Mouse (Mus musculus) intestine, postnatal 0 days (tissue): ENCODE results near the gene Prkag3. TPM values are rescaled to one million over a fixed set of nuclear protein-coding genes. Genes with fewer than 3 reads are reported as not detected.

Experiments
- ATAC-seq: fragments of 200-750 bp; cut with Nextera tagmentation; 2 replicates; pipeline ENCODE4 v1.8.0; 2017; ENCODE audit warnings: mild to moderate bottlenecking, moderate TSS enrichment, moderate library complexity
- H3K27ac ChIP-seq: fragments of 300-500 bp; sonication (generic); 2 replicates; pipeline ENCODE4 v1.5.1; 2014; ENCODE audit warnings: mild to moderate bottlenecking, low read depth, low read length, moderate library complexity
- H3K27me3 ChIP-seq: fragments of 300-500 bp; sonication (generic); replicated peaks from 2 replicates; pipeline ENCODE4 v1.6.1; 2014; ENCODE audit warnings: low read length, mixed read lengths; ENCODE audit not compliant: control insufficient read depth, insufficient read depth
- H3K36me3 ChIP-seq: fragments of 300-500 bp; sonication (generic); 2 replicates; pipeline ENCODE4 v1.6.1; 2014; ENCODE audit warnings: mild to moderate bottlenecking, moderate library complexity; ENCODE audit not compliant: control insufficient read depth, insufficient read depth
- H3K4me1 ChIP-seq: fragments of 300-500 bp; sonication (generic); replicated peaks from 2 replicates; pipeline ENCODE4 v1.6.1; 2014; ENCODE audit warnings: antibody characterized with exemption, low read length, mixed read lengths; ENCODE audit not compliant: control insufficient read depth, insufficient read depth
- H3K4me2 ChIP-seq: fragments of 300-500 bp; sonication (generic); replicated peaks from 2 replicates; pipeline ENCODE4 v1.6.1; 2014; ENCODE audit warnings: low read depth, mild to moderate bottlenecking, moderate library complexity
- H3K4me3 ChIP-seq: fragments of 300-500 bp; sonication (generic); 2 replicates; pipeline ENCODE4 v1.5.1; 2014; ENCODE audit warnings: low read depth, low read length
- H3K9ac ChIP-seq: fragments of 300-500 bp; sonication (generic); 2 replicates; pipeline ENCODE4 v1.6.1; 2014; ENCODE audit warnings: mild to moderate bottlenecking, low read depth, low read length
- H3K9me3 ChIP-seq: fragments of 300-500 bp; sonication (generic); 2 replicates; pipeline ENCODE4 v1.6.1; 2016; ENCODE audit warnings: mixed run types; ENCODE audit not compliant: control insufficient read depth
- CTCF ChIP-seq: sonication (generic); IDR thresholded peaks from 2 replicates; pipeline ENCODE4 v1.5.1; 2016; ENCODE audit warnings: low read depth, mild to moderate bottlenecking, control low read depth, antibody characterized with exemption, moderate library complexity
- WGBS: fragments of 180-500 bp; shearing (Covaris S2); extraction: QIAGEN DNeasy Blood & Tissue Kit; methylation state at CpG from one replicate; pipeline ENCODE4 v1.1.7; 2014; 5-methylcytosine and 5-hydroxymethylcytosine counted together
- polyA plus RNA-seq: library from polyadenylated mRNA; unstranded; fragments of >200 nt; fragmentation: Nextera tagmentation; extraction: Ambion mirVana; gene quantifications from 2 replicates; pipeline ENCODE4 v1.2.1, GENCODE M21; 2015

The Prkag3 gene
- polyA plus RNA-seq, 1 experiment from 2014 or later: 0.09 TPM

GRCm38 (mm10) chr1:74702142-74702553 is 46.9 kb downstream of the Prkag3 start:
- TF ChIP-seq CTCF: no peak
- Histone ChIP-seq H3K9me3 (no peaks in the 10 kb centered on the region), H3K4me1 (no peaks in the 10 kb centered on the region), H3K4me2 (no peak overlapping the region), H3K4me3 (no peak overlapping the region), H3K27ac (no peak overlapping the region), H3K27me3 (no peaks in the 10 kb centered on the region), H3K36me3 (peaks cover 9% of the 10 kb centered on the region), H3K9ac (no peak overlapping the region)
- WGBS: 90% methylated on average over 6 of the region's 6 CpGs
- ATAC-seq: no peak

GRCm38 (mm10) chr1:74698791-74699190 is 50.2 kb downstream of the Prkag3 start:
- H3K27me3 ChIP-seq: no peaks in the 10 kb centered on the region
- H3K9ac ChIP-seq: no peak overlapping the region
- H3K4me3 ChIP-seq: no peak overlapping the region
- peaks cover 33% of the 10 kb centered on the region for H3K36me3 ChIP-seq
- no peaks in the 10 kb centered on the region for H3K9me3 ChIP-seq
- H3K27ac ChIP-seq: peak overlapping the region; percentile 30
- no peaks in the 10 kb centered on the region for H3K4me1 ChIP-seq
- H3K4me2 ChIP-seq: no peak overlapping the region
- WGBS: 40% methylated on average over 1 of the region's 1 CpGs
- ATAC-seq: peak; percentile 91
- TF ChIP-seq CTCF: no peak

- Histone ChIP-seq H3K36me3 (peaks cover 33% of the 10 kb centered on the region), H3K9ac (no peak overlapping the region), H3K4me2 (no peak overlapping the region), H3K27ac (peak overlapping the region; percentile 15; the same call in 1 of the 2 replicates), H3K9me3 (no peaks in the 10 kb centered on the region), H3K4me1 (no peaks in the 10 kb centered on the region), H3K27me3 (no peaks in the 10 kb centered on the region), H3K4me3 (no peak overlapping the region)
- no peak for ATAC-seq
- no peak for TF ChIP-seq CTCF
- WGBS: 100% methylated on average over 1 of the region's 1 CpGs
Measured at GRCm38 (mm10) chr1:74698353-74698752, 50.7 kb downstream of the Prkag3 start.

- H3K27me3 ChIP-seq: no peaks in the 10 kb centered on the region
- H3K9me3 ChIP-seq: no peaks in the 10 kb centered on the region
- H3K4me2 ChIP-seq: no peak overlapping the region
- no peak for TF ChIP-seq CTCF
- no peak overlapping the region for H3K4me3 ChIP-seq
- ATAC-seq: no peak
- 88% methylated on average over 6 of the region's 6 CpGs for WGBS
- no peak overlapping the region for H3K9ac ChIP-seq
- peaks cover 34% of the 10 kb centered on the region for H3K36me3 ChIP-seq
- no peaks in the 10 kb centered on the region for H3K4me1 ChIP-seq
- peak overlapping the region; percentile 46; the same call in 1 of the 2 replicates for H3K27ac ChIP-seq
Measured at GRCm38 (mm10) chr1:74697416-74697815, 51.6 kb downstream of the Prkag3 start.

GRCm38 (mm10) chr1:74695836-74696235 is 53.2 kb downstream of the Prkag3 start:
- no peak overlapping the region for H3K9ac ChIP-seq
- 90% methylated on average over 4 of the region's 4 CpGs for WGBS
- H3K27me3 ChIP-seq: no peaks in the 10 kb centered on the region
- H3K4me2 ChIP-seq: no peak overlapping the region
- peaks cover 44% of the 10 kb centered on the region for H3K36me3 ChIP-seq
- H3K27ac ChIP-seq: no peak overlapping the region
- H3K4me1 ChIP-seq: no peaks in the 10 kb centered on the region
- no peak for TF ChIP-seq CTCF
- no peak overlapping the region for H3K4me3 ChIP-seq
- no peaks in the 10 kb centered on the region for H3K9me3 ChIP-seq
- no peak for ATAC-seq

- Histone ChIP-seq H3K4me1 (no peaks in the 10 kb centered on the region), H3K4me2 (no peak overlapping the region), H3K9me3 (no peaks in the 10 kb centered on the region), H3K36me3 (peaks cover 62% of the 10 kb centered on the region), H3K4me3 (no peak overlapping the region), H3K27me3 (no peaks in the 10 kb centered on the region), H3K9ac (no peak overlapping the region), H3K27ac (no peak overlapping the region)
- WGBS: 90% methylated on average over 8 of the region's 8 CpGs
- ATAC-seq: no peak
- TF ChIP-seq CTCF: no peak
Measured at GRCm38 (mm10) chr1:74693891-74694583, 55.0 kb downstream of the Prkag3 start.

Other genes with a start within 250 kb of the Prkag3 start
- gene Cnot9, start 243.2 kb downstream of the Prkag3 start, polyA plus RNA-seq: 30.7 and 30.8 TPM in 2 replicates
- gene Plcd4, start 206.3 kb downstream of the Prkag3 start, polyA plus RNA-seq: 0.38 TPM in 2 replicates
- gene Usp37, start 204.9 kb downstream of the Prkag3 start, polyA plus RNA-seq: 9.2 and 9.4 TPM in 2 replicates
- 1.8 TPM in 2 replicates for gene Zfp142, start 161.0 kb downstream of the Prkag3 start, polyA plus RNA-seq
- gene Bcs1l, start 160.9 kb downstream of the Prkag3 start, polyA plus RNA-seq: 5.1 and 6.0 TPM in 2 replicates
- gene Rnf25, start 147.8 kb downstream of the Prkag3 start, polyA plus RNA-seq: 17.9 and 18.1 TPM in 2 replicates
- 0.73 and 0.94 TPM in 2 replicates for gene Stk36, start 147.8 kb downstream of the Prkag3 start, polyA plus RNA-seq
- gene Ttll4, start 87.5 kb downstream of the Prkag3 start, polyA plus RNA-seq: 2.1 TPM in 2 replicates
- 4.6 and 6.3 TPM in 2 replicates for gene Cyp27a1, start 35.6 kb downstream of the Prkag3 start, polyA plus RNA-seq
- gene Wnt6, start 22.7 kb upstream of the Prkag3 start, polyA plus RNA-seq: 0.33 and 0.66 TPM in 2 replicates
- gene Wnt10a, start 42.3 kb upstream of the Prkag3 start, polyA plus RNA-seq: not detected in 2 replicates
- gene Cdk5r2, start 105.7 kb upstream of the Prkag3 start, polyA plus RNA-seq: 0.13 and 0.29 TPM in 2 replicates
- 0.59 and 1.3 TPM in 2 replicates for gene Fev, start 136.2 kb upstream of the Prkag3 start, polyA plus RNA-seq
- gene Cryba2, start 143.9 kb upstream of the Prkag3 start, polyA plus RNA-seq: 0.71 and 1.2 TPM in 2 replicates
- gene Cfap65, start 186.4 kb upstream of the Prkag3 start, polyA plus RNA-seq: 0.03 and 0.04 TPM in 2 replicates
- 24.9 and 25.3 TPM in 2 replicates for gene Ihh, start 202.5 kb upstream of the Prkag3 start, polyA plus RNA-seq